Mouse (Mus musculus): ENCODE results near the gene Nt5c1a. TPM values are rescaled to one million over a fixed set of nuclear protein-coding genes. Genes with fewer than 3 reads are reported as not detected.

The Nt5c1a gene
- total RNA-seq, 1 experiment from 2014 or later: not detected

GRCm38 (mm10) chr4:123239361-123240203, 38.3 kb downstream of the Nt5c1a start:
- ATAC-seq (replicated peaks; ENCODE audit: insufficient number of reproducible peaks, low FRiP score, low TSS enrichment, poor library complexity, severe bottlenecking): no peak

DNA sequence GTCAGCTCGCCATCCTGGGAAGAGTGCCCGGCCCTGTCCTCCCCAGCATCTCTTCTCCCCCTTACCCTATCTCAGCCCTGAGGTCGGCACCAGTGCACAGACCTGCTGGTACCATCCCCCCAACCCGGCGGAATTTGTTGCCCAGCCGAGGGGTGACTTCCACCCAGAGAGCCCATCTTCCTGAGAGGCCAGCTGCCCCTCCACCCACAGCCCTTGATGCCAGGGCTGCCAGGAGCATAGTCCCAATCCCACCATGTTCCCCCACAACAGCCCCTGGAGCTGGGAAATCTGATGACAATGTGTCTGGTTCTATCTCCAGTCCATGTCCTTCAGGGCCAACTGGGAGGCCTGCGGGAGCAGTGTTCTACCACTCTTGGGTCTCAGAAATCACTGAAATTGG, 44.9 kb downstream of the Nt5c1a start:
- no peak for ATAC-seq (replicated peaks; ENCODE audit: insufficient number of reproducible peaks, low FRiP score, low TSS enrichment, poor library complexity, severe bottlenecking)

GRCm38 (mm10) chr4:123246651-123247050, 45.3 kb downstream of the Nt5c1a start:
- ATAC-seq (replicated peaks; ENCODE audit: insufficient number of reproducible peaks, low FRiP score, low TSS enrichment, poor library complexity, severe bottlenecking): no peak

- no peak for ATAC-seq (replicated peaks; ENCODE audit: insufficient number of reproducible peaks, low FRiP score, low TSS enrichment, poor library complexity, severe bottlenecking)
Measured at GRCm38 (mm10) chr4:123247147-123247880, 46.0 kb downstream of the Nt5c1a start.

DNA sequence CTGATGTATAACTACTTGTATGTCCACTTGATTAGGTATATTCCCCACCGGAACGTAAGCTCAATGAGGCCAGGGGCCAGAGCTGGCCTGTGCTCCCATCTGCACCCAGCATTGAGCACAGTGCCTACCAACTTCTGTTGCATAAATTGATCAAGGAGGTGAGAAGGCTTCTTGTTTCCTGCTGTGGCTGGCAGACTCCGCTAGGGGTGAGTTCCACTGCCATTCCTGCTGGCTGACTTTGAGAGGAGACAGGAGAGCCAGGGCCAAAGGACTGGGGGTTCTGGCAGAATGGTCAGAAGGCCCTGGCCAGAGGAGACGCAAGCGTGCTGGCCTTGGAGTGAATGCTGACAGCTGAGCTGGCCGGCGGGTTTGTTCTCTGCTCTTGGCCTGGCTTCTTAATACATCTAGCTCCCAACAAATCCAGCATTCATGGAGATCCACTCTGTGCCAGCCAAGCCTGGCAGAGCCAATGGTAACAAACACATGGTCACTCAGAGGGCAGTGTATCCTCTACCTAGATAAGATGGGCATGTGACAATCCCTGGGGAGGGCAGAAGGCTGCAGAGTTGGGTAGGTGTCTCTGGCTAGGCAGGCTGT, 47.8 kb downstream of the Nt5c1a start:
- ATAC-seq (replicated peaks; ENCODE audit: insufficient number of reproducible peaks, low FRiP score, low TSS enrichment, poor library complexity, severe bottlenecking): no peak

- ATAC-seq (replicated peaks; ENCODE audit: insufficient number of reproducible peaks, low FRiP score, low TSS enrichment, poor library complexity, severe bottlenecking): no peak
Measured at GRCm38 (mm10) chr4:123252214-123252613, 50.9 kb downstream of the Nt5c1a start.

GRCm38 (mm10) chr4:123254617-123255016, 53.3 kb downstream of the Nt5c1a start:
- no peak for ATAC-seq (replicated peaks; ENCODE audit: insufficient number of reproducible peaks, low FRiP score, low TSS enrichment, poor library complexity, severe bottlenecking)

DNA sequence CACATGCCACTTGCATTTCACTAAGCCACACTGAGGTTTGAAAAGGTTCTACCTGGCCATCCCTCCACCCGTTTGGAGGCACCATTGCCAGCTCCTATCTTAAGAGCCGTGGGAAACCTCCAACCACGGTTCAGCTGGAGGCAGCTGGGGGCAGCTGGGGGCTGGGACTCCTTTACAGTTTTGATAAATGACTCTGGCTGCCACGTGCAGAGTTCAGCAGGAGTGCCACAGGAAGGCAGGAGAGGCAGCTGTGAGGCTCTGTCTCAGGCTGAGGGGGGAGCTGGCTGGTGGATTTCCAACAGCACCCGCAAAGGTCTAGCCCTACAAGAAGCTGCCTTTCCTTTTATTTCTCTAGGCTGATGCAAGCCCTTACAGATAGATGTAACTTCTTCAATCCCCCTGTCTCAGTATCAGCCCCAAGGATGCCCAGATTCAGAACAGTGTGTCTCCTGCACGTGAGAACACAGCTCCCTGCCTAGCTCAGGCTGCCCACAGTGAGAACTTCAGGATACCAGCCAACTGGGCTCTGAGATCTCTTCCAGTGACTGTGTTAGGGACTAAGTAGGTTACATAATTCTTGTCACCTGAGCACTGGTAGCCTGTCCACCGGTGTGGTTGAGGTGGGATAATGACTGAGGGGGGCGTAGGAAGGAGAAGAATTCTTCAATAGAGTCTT, 58.9 kb downstream of the Nt5c1a start:
- no peak for ATAC-seq (replicated peaks; ENCODE audit: insufficient number of reproducible peaks, low FRiP score, low TSS enrichment, poor library complexity, severe bottlenecking)

- no peak for ATAC-seq (replicated peaks; ENCODE audit: insufficient number of reproducible peaks, low FRiP score, low TSS enrichment, poor library complexity, severe bottlenecking)
Measured at GRCm38 (mm10) chr4:123261721-123262401, 60.6 kb downstream of the Nt5c1a start, which contains the start of gene Pabpc4. Gene Pabpc4, plus strand, starts transcription at chr4:123262351.

Other genes starting within 250 kb of the Nt5c1a start
- not detected in 3 replicates for gene Mfsd2a, start 240.3 kb upstream of the Nt5c1a start, total RNA-seq (2017)
- 1.3 TPM in 1 of 3 replicates, not detected in the others for gene Mycl, start 205.9 kb upstream of the Nt5c1a start, total RNA-seq (2017)
- gene Trit1, start 184.9 kb upstream of the Nt5c1a start, total RNA-seq (2017): 14.1 to 23.3 TPM (median 15.6 TPM) in 3 replicates
- not detected in 3 replicates for gene Bmp8b, start 96.3 kb upstream of the Nt5c1a start, total RNA-seq (2017)
- gene Oxct2b, start 85.2 kb upstream of the Nt5c1a start, total RNA-seq (2017): not detected in 3 replicates
- gene Ppie, start 61.6 kb upstream of the Nt5c1a start, total RNA-seq (2017): 19.7 to 35.3 TPM (median 32.0 TPM) in 3 replicates
- gene Hpcal4, start 18.3 kb upstream of the Nt5c1a start, total RNA-seq (2017): not detected in 3 replicates
- gene Heyl, start 32.1 kb downstream of the Nt5c1a start, total RNA-seq (2017): 0.10 TPM in 1 of 3 replicates, not detected in the others
- 23.4 to 30.7 TPM (median 23.8 TPM) in 3 replicates for gene Pabpc4, start 60.8 kb downstream of the Nt5c1a start, total RNA-seq (2017)
- gene Oxct2a, start 122.1 kb downstream of the Nt5c1a start, total RNA-seq (2017): not detected in 3 replicates
- not detected in 3 replicates for gene Bmp8a, start 141.7 kb downstream of the Nt5c1a start, total RNA-seq (2017)